Mouse (Mus musculus) bone marrow, adult 2 months (tissue): Measurements from ENCODE around the gene Zfp944.

Source experiments
- CTCF ChIP-seq: fragments of 200-500 bp; IDR thresholded peaks from 2 replicates; pipeline ENCODE4 v1.5.1; 2011; ENCODE audit warnings: low read length, control low read depth; ENCODE audit not compliant: control insufficient read depth, insufficient read depth
- POLR2A ChIP-seq: fragments of 200-500 bp; IDR thresholded peaks from 2 replicates; pipeline ENCODE4 v1.6.1; 2011; ENCODE audit warnings: low read depth, mild to moderate bottlenecking, control low read depth, low read length, borderline replicate concordance; ENCODE audit not compliant: control insufficient read depth

- TF ChIP-seq CTCF: 0 out of 2 replicates have a peak, but pooled peaks have one; percentile 21
- TF ChIP-seq POLR2A: no peak
Observed at GRCm38 (mm10) chr17:22410756-22411155, 49.6 kb upstream of the Zfp944 start.
